Mouse (Mus musculus): Measurements from ENCODE around the gene 1700030J22Rik. TPM values are rescaled to one million over a fixed set of nuclear protein-coding genes. Genes with fewer than 3 reads are reported as not detected.

Gene 1700030J22Rik
- polyA plus RNA-seq, 1 experiment: 2.6 TPM

DNA sequence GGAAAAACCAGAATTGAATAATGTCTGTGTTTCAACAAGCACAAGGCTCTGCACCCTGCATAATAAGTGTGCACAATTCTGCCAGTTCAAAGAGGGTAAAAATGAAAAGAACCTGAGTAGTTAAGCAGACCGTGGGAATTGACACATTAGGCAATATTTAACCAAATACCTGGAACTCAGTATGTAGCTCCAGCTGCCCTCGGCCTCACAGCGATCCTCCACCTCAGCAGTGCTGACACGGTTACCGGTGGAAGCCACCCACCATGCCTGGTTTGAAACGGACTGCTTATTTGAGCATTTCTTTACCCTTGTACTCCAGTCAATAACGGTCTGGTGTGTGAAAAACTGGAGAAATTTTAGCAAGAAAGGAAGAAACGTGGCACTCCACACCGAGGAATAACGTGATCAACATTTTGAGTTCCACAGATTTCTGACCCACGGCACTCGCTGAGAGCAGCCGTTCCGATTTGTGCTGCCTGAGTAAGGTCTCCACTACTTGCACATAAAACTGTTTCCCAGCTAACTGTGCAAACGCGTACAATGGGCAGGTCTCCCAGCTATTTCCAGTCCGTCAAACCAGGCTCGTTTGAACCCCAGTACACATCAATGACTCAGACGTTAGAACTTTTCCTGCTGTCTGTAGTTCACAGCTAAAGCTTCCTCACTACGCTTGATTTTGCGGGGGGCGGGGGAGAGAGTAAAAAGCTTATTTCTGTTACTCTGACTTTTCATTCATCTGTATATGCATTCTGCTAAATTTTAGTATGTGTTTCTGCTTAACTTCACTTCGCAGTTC is 13.6 kb upstream of the 1700030J22Rik start:
- no peaks in the 10 kb centered on the region for H3K4me1 ChIP-seq (ENCODE audit: control insufficient read depth, insufficient read depth, low read length)
- peak overlapping the region; percentile 85 for H3K4me3 ChIP-seq (ENCODE audit: low read depth, low read length)
- peak overlapping the region; percentile 66 for H3K9ac ChIP-seq (ENCODE audit: low read depth, poor library complexity, severe bottlenecking)
- TF ChIP-seq EP300 (IDR thresholded peaks at IDR 0.05; ENCODE audit: insufficient read depth, low read depth, low read length): no peak
- no peak for TF ChIP-seq CTCF (IDR thresholded peaks at IDR 0.05; ENCODE audit: low read depth, low read length)
- no peaks in the 10 kb centered on the region for H3K9me3 ChIP-seq (replicated peaks; ENCODE audit: control insufficient read depth, insufficient read depth, low read length, poor library complexity, severe bottlenecking)
- H3K27me3 ChIP-seq (ENCODE audit: control insufficient read depth, insufficient read depth, low read length, poor library complexity, severe bottlenecking): no peaks in the 10 kb centered on the region
- no peak overlapping the region for H3K27ac ChIP-seq (ENCODE audit: insufficient read depth, low read length)
- H3K36me3 ChIP-seq (ENCODE audit: control insufficient read depth, insufficient read depth, low read length, poor library complexity, severe bottlenecking): peaks cover 30% of the 10 kb centered on the region

DNA sequence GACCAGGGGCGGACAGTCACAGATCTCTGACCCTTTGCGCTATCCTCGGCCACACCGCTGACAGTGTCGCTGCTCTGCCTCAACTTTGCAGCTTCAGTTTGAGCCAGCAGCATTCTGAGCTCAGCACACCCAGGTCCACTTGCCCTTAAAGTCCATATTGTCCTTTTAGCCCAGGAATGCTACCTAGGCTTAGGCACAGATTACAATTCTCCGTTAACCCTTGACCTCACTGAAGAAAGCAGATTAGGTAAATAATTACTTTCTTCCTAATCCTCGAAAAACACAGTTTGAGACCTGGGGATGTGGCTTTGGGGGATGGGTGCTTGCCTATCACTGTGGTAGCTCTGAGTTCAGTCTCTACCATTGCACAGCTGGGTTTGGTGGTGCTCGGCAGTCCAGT is 12.5 kb upstream of the 1700030J22Rik start:
- no peaks in the 10 kb centered on the region for H3K4me1 ChIP-seq (ENCODE audit: control insufficient read depth, insufficient read depth, low read length)

DNA sequence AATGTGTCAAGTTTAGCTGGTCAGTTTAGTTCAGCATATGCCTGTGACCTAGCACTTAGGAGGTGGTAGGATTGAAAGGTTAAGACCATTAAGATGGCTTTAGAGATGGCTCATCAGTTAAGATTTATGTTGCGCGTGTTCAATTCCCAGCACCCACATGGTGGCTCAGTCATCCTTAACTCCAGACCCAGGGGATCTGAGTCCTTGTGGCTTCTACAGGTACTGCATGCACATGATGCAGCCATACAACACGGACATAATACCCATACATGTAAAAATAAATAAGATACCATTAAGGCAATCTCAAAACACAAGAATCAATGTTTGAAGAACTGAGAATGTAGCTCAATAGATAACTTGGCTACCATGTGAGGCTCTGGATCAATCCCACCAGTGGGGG is 11.1 kb upstream of the 1700030J22Rik start:
- Histone ChIP-seq H3K9ac (ENCODE audit: low read depth, poor library complexity, severe bottlenecking) (no peak overlapping the region), H3K36me3 (ENCODE audit: control insufficient read depth, insufficient read depth, low read length, poor library complexity, severe bottlenecking) (peaks cover 56% of the 10 kb centered on the region), H3K4me3 (ENCODE audit: low read depth, low read length) (no peak overlapping the region), H3K27me3 (ENCODE audit: control insufficient read depth, insufficient read depth, low read length, poor library complexity, severe bottlenecking) (no peaks in the 10 kb centered on the region), H3K4me1 (ENCODE audit: control insufficient read depth, insufficient read depth, low read length) (no peaks in the 10 kb centered on the region), H3K27ac (ENCODE audit: insufficient read depth, low read length) (no peak overlapping the region), H3K9me3 (replicated peaks; ENCODE audit: control insufficient read depth, insufficient read depth, low read length, poor library complexity, severe bottlenecking) (no peaks in the 10 kb centered on the region)
- TF ChIP-seq CTCF (IDR thresholded peaks at IDR 0.05; ENCODE audit: low read depth, low read length) (no peak), POLR2A (IDR thresholded peaks at IDR 0.05; ENCODE audit: insufficient read depth, low read length) (no peak), EP300 (IDR thresholded peaks at IDR 0.05; ENCODE audit: insufficient read depth, low read depth, low read length) (no peak)

More for the DNA sequence above, 12.5 kb upstream of the 1700030J22Rik start:
- no peak overlapping the region for H3K9ac ChIP-seq (ENCODE audit: low read depth, poor library complexity, severe bottlenecking)
- H3K27me3 ChIP-seq (ENCODE audit: control insufficient read depth, insufficient read depth, low read length, poor library complexity, severe bottlenecking): no peaks in the 10 kb centered on the region
- no peak overlapping the region for H3K27ac ChIP-seq (ENCODE audit: insufficient read depth, low read length)
- H3K4me3 ChIP-seq (ENCODE audit: low read depth, low read length): no peak overlapping the region
- TF ChIP-seq EP300 (IDR thresholded peaks at IDR 0.05; ENCODE audit: insufficient read depth, low read depth, low read length): no peak
- TF ChIP-seq CTCF (IDR thresholded peaks at IDR 0.05; ENCODE audit: low read depth, low read length): no peak
- no peak for TF ChIP-seq POLR2A (IDR thresholded peaks at IDR 0.05; ENCODE audit: insufficient read depth, low read length)
- H3K36me3 ChIP-seq (ENCODE audit: control insufficient read depth, insufficient read depth, low read length, poor library complexity, severe bottlenecking): peaks cover 42% of the 10 kb centered on the region
- no peaks in the 10 kb centered on the region for H3K9me3 ChIP-seq (replicated peaks; ENCODE audit: control insufficient read depth, insufficient read depth, low read length, poor library complexity, severe bottlenecking)

DNA sequence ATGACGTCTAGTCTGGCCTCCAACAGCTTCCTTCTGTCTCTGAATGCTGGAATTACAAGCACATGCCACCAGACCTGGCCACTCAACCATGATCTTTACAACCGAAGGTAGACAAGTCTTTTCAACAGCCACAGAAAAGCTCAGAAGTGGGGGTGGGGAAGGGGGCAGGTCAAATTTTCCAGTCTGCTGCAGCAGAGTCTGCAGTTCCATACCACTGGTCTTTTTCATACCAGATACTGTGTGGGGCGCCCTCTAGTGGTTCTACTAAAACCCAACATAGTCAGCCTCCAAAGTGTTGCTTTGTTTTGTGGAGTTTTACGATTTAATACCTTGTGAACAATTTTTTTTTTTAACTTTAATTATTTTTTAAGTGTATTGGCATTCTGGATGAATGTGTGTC is 1.4 kb upstream of the 1700030J22Rik start:
- TF ChIP-seq CTCF (IDR thresholded peaks at IDR 0.05; ENCODE audit: low read depth, low read length) (peak; percentile 8), EP300 (IDR thresholded peaks at IDR 0.05; ENCODE audit: insufficient read depth, low read depth, low read length) (no peak)
- Histone ChIP-seq H3K4me3 (ENCODE audit: low read depth, low read length) (no peak overlapping the region), H3K27me3 (ENCODE audit: control insufficient read depth, insufficient read depth, low read length, poor library complexity, severe bottlenecking) (no peaks in the 10 kb centered on the region), H3K9me3 (replicated peaks; ENCODE audit: control insufficient read depth, insufficient read depth, low read length, poor library complexity, severe bottlenecking) (no peaks in the 10 kb centered on the region), H3K9ac (ENCODE audit: low read depth, poor library complexity, severe bottlenecking) (no peak overlapping the region), H3K36me3 (ENCODE audit: control insufficient read depth, insufficient read depth, low read length, poor library complexity, severe bottlenecking) (peaks cover 26% of the 10 kb centered on the region), H3K4me1 (ENCODE audit: control insufficient read depth, insufficient read depth, low read length) (no peaks in the 10 kb centered on the region), H3K27ac (ENCODE audit: insufficient read depth, low read length) (no peak overlapping the region)

DNA sequence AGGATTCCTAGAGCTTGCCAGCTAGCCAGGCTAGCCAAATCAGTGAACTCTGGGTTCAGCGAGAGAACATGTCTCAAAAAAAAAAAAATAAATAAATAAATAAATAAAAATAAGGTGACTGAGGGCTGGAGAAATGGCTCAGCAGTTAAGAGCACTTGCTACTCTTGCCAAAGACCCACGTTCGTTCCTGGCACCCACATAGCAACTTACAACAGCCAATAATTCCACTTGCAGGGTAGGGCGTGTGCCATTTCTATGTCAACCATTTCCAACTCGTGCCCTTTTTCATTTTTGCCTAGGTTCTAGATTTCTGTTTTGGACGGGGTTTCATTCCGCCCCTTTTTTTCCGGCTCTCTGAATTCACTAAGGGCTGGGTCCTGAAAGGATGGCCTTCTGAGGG is 707 bp downstream of the 1700030J22Rik start:
- Histone ChIP-seq H3K4me1 (ENCODE audit: control insufficient read depth, insufficient read depth, low read length) (no peaks in the 10 kb centered on the region), H3K9me3 (replicated peaks; ENCODE audit: control insufficient read depth, insufficient read depth, low read length, poor library complexity, severe bottlenecking) (no peaks in the 10 kb centered on the region), H3K27ac (ENCODE audit: insufficient read depth, low read length) (no peak overlapping the region), H3K9ac (ENCODE audit: low read depth, poor library complexity, severe bottlenecking) (peak overlapping the region; percentile 36), H3K27me3 (ENCODE audit: control insufficient read depth, insufficient read depth, low read length, poor library complexity, severe bottlenecking) (no peaks in the 10 kb centered on the region), H3K36me3 (ENCODE audit: control insufficient read depth, insufficient read depth, low read length, poor library complexity, severe bottlenecking) (peaks cover 6% of the 10 kb centered on the region), H3K4me3 (ENCODE audit: low read depth, low read length) (peak overlapping the region; percentile 81)
- no peak for TF ChIP-seq EP300 (IDR thresholded peaks at IDR 0.05; ENCODE audit: insufficient read depth, low read depth, low read length)
- no peak for TF ChIP-seq CTCF (IDR thresholded peaks at IDR 0.05; ENCODE audit: low read depth, low read length)
- no peak for TF ChIP-seq POLR2A (IDR thresholded peaks at IDR 0.05; ENCODE audit: insufficient read depth, low read length)

DNA sequence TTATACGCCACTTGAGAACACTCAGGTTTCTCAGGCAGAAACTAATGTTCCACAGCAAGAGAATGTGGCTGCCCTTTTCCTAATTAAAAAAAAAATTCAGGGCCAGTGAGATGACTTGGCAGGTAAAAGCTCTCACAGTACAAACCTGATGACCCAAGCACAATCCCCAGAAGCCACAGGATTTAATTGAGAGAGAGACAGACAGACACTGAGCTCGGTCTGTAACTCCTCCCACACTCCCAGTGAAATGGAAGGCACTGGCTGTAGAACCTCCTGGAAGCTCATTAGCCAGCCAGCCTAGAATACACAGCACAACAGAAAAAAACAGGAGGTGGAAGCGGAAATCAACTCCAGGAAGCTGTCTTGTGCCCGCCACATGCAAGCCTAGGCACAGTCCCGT is 3.2 kb downstream of the 1700030J22Rik start:
- Histone ChIP-seq H3K4me3 (ENCODE audit: low read depth, low read length) (no peak overlapping the region), H3K36me3 (ENCODE audit: control insufficient read depth, insufficient read depth, low read length, poor library complexity, severe bottlenecking) (no peaks in the 10 kb centered on the region), H3K27ac (ENCODE audit: insufficient read depth, low read length) (peak overlapping the region; percentile 34), H3K27me3 (ENCODE audit: control insufficient read depth, insufficient read depth, low read length, poor library complexity, severe bottlenecking) (no peaks in the 10 kb centered on the region), H3K4me1 (ENCODE audit: control insufficient read depth, insufficient read depth, low read length) (no peaks in the 10 kb centered on the region), H3K9ac (ENCODE audit: low read depth, poor library complexity, severe bottlenecking) (no peak overlapping the region), H3K9me3 (replicated peaks; ENCODE audit: control insufficient read depth, insufficient read depth, low read length, poor library complexity, severe bottlenecking) (no peaks in the 10 kb centered on the region)
- TF ChIP-seq POLR2A (IDR thresholded peaks at IDR 0.05; ENCODE audit: insufficient read depth, low read length) (no peak), EP300 (IDR thresholded peaks at IDR 0.05; ENCODE audit: insufficient read depth, low read depth, low read length) (no peak), CTCF (IDR thresholded peaks at IDR 0.05; ENCODE audit: low read depth, low read length) (no peak)

Measured in ES-Bruce4 (cell line).